Mouse (Mus musculus) neural tube, embryonic 11.5 days (tissue): ENCODE data around the gene Trpm3. TPM values are rescaled to one million over a fixed set of nuclear protein-coding genes. Genes with fewer than 3 reads are reported as not detected.

ENCODE experiments used
- ATAC-seq: fragments of 200-750 bp; cut with Nextera tagmentation; 2 replicates; pipeline ENCODE4 v1.8.0; 2017; ENCODE audit warnings: moderate number of reproducible peaks, mild to moderate bottlenecking, moderate TSS enrichment, moderate library complexity; ENCODE audit not compliant: insufficient read depth, low FRiP score, low TSS enrichment
- DNase-seq: peaks from one replicate; pipeline ENCODE4 v3.0.0-alpha.2; 2015; ENCODE audit warnings: low spot score
- H3K27ac ChIP-seq: fragments of 300-500 bp; sonication (generic); 2 replicates; pipeline ENCODE4 v1.5.1; 2014; ENCODE audit warnings: low read depth, mild to moderate bottlenecking, low read length
- H3K27me3 ChIP-seq: fragments of 300-500 bp; sonication (generic); 2 replicates; pipeline ENCODE4 v1.6.1; 2014; ENCODE audit warnings: mild to moderate bottlenecking, low read length, mixed read lengths; ENCODE audit not compliant: control insufficient read depth, insufficient read depth
- H3K36me3 ChIP-seq: fragments of 300-500 bp; sonication (generic); 2 replicates; pipeline ENCODE4 v1.6.1; 2014; ENCODE audit warnings: mild to moderate bottlenecking, low read length, moderate library complexity, mixed read lengths; ENCODE audit not compliant: control insufficient read depth, insufficient read depth
- H3K4me1 ChIP-seq: fragments of 300-500 bp; sonication (generic); 2 replicates; pipeline ENCODE4 v1.6.1; 2014; ENCODE audit warnings: low read length, mixed read lengths; ENCODE audit not compliant: control insufficient read depth, insufficient read depth
- H3K4me2 ChIP-seq: fragments of 300-500 bp; sonication (generic); 2 replicates; pipeline ENCODE4 v1.6.1; 2014; ENCODE audit warnings: low read depth, mild to moderate bottlenecking, moderate library complexity
- H3K4me3 ChIP-seq: fragments of 300-500 bp; sonication (generic); 2 replicates; pipeline ENCODE4 v1.5.1; 2014; ENCODE audit warnings: low read depth, low read length
- H3K9ac ChIP-seq: fragments of 300-500 bp; sonication (generic); 2 replicates; pipeline ENCODE4 v1.6.1; 2014; ENCODE audit warnings: mild to moderate bottlenecking, low read length
- H3K9me3 ChIP-seq: fragments of 300-500 bp; sonication (generic); 2 replicates; pipeline ENCODE4 v1.6.1; 2016; ENCODE audit warnings: low read length; ENCODE audit not compliant: control insufficient read depth
- WGBS: fragments of 180-500 bp; shearing (Covaris S2); extraction: QIAGEN DNeasy Blood & Tissue Kit; methylation state at CpG from one replicate; pipeline ENCODE4 v1.1.7; 2014; 5-methylcytosine and 5-hydroxymethylcytosine counted together
- polyA plus RNA-seq: library from polyadenylated mRNA; unstranded; fragments of >200 nt; fragmentation: Nextera tagmentation; extraction: Ambion mirVana; gene quantifications from 2 replicates; pipeline ENCODE4 v1.2.1, GENCODE M21; 2014

The Trpm3 gene
- polyA plus RNA-seq, 1 experiment from 2014 or later = 0.80 TPM

DNA sequence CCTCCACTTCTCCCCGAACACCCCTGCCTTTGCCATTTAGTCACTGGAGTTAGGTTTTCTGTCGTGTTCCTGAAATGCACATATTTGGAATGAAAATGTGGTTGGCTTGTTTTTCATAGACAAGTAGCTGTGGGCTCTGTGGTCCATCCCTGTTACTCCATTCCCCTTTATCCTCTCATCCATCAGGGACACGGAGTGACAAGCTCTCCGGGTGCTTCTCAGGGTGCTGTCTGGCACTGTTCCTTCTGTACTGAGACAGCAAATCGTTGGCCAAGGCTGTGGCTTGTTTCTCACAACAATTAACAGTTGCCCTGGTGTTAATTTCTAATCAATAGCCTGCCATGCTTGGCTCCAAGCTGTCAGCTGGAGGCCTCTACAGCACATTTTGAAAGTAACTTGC lies 838.7 kb downstream of the Trpm3 start:
- no peak overlapping the region for H3K27ac ChIP-seq
- no peak overlapping the region for H3K9ac ChIP-seq
- no peaks in the 10 kb centered on the region for H3K27me3 ChIP-seq
- H3K4me2 ChIP-seq = no peak overlapping the region
- no peak overlapping the region for H3K4me3 ChIP-seq
- no peaks in the 10 kb centered on the region for H3K36me3 ChIP-seq
- no peaks in the 10 kb centered on the region for H3K4me1 ChIP-seq
- no peak for ATAC-seq
- DNase-seq = no peak
- 79% methylated on average over 5 of the region's 5 CpGs for WGBS
- H3K9me3 ChIP-seq = no peaks in the 10 kb centered on the region

DNA sequence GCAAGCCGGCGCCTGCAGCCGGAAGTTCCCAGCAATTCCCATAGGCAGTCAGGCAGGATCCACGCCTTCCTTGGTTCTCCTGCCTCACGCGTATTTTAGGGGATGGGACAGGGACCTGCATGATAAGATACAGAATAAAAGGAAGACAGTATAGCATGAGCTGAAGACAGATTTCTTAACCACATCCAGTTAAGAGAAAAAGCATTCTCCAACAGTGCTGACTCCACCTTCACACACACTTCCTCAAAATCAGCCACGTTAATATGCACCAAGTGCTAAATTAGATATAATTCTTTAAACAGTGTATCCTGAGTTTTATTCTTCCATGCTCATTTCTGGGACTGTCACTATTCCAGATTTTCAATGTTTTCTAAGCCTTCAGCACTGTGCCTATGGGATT lies 839.9 kb downstream of the Trpm3 start:
- no peaks in the 10 kb centered on the region for H3K27me3 ChIP-seq
- H3K36me3 ChIP-seq = no peaks in the 10 kb centered on the region
- 93% methylated on average over 7 of the region's 7 CpGs for WGBS
- no peaks in the 10 kb centered on the region for H3K4me1 ChIP-seq
- no peak for DNase-seq
- H3K9ac ChIP-seq = no peak overlapping the region
- H3K4me2 ChIP-seq = no peak overlapping the region
- H3K4me3 ChIP-seq = no peak overlapping the region
- H3K9me3 ChIP-seq = no peaks in the 10 kb centered on the region
- H3K27ac ChIP-seq = no peak overlapping the region
- no peak for ATAC-seq

DNA sequence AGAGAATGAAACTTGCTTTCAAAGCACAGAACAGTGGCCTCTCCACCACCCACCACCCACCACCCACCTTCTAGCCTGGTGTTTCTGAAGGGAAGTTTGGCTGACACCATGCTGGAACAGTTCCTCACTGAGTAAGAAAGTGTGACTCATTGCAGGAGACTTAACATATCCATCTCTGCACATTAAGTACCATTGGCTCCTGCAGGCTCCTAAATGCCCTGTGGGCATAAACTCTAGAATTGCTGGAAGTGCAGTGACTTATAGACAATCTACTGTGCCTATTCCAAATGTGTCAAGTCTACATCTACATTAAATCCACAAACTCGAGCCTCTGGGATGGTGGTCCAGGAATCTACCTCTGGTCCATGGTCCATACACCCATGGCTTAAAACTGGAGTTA lies 840.3 kb downstream of the Trpm3 start:
- 73% methylated on average over 1 of the region's 1 CpGs for whole genome bisulfite sequencing
- Histone ChIP-seq H3K9me3 (no peaks in the 10 kb centered on the region), H3K36me3 (no peaks in the 10 kb centered on the region), H3K27me3 (no peaks in the 10 kb centered on the region), H3K27ac (no peak overlapping the region), H3K4me3 (no peak overlapping the region), H3K4me2 (no peak overlapping the region), H3K4me1 (no peaks in the 10 kb centered on the region), H3K9ac (no peak overlapping the region)
- ATAC-seq (no peak), DNase-seq (no peak)

DNA sequence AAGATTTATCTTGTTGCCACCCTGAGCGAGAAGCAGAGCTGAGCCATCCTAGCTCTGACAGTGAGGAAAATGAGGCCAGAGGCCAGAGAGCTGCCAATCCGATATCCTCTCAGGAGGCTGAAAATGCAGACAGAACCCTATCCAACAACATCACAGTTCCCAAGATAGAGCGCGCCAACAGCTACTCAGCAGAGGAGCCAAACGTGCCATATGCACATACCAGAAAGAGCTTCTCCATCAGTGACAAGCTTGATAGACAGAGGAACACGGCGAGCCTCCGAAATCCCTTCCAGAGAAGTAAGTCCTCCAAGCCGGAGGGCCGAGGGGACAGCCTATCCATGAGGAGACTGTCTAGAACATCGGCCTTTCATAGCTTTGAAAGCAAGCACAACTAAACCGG lies 849.1 kb downstream of the Trpm3 start:
- Histone ChIP-seq H3K27ac (no peak overlapping the region), H3K4me3 (no peak overlapping the region), H3K27me3 (no peaks in the 10 kb centered on the region), H3K4me2 (no peak overlapping the region), H3K36me3 (no peaks in the 10 kb centered on the region), H3K4me1 (no peaks in the 10 kb centered on the region), H3K9ac (no peak overlapping the region), H3K9me3 (no peaks in the 10 kb centered on the region)
- ATAC-seq (no peak), DNase-seq (no peak)
- WGBS = 93% methylated on average over 12 of the region's 12 CpGs

DNA sequence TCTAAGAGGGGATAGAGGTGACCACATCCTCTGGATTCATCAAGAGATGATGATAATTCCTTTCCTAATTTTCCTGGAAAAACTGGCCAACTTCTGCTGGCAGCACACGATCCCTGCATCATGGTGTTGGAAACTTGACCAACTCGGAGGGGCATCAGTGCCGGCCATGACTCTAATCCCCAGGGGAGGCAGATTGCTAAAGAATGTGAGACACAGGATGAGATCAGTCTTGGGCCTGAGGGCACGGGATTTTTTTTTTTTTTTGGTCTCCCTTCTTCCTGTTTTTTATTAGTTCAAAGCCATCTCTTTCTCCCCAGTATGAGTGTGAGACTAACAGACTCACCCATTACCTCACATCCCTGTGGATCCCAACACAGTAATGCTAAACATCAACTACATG lies 855.1 kb downstream of the Trpm3 start:
- no peak overlapping the region for H3K4me2 ChIP-seq
- H3K9me3 ChIP-seq = no peaks in the 10 kb centered on the region
- no peaks in the 10 kb centered on the region for H3K36me3 ChIP-seq
- no peaks in the 10 kb centered on the region for H3K4me1 ChIP-seq
- WGBS = 82% methylated on average over 4 of the region's 4 CpGs
- H3K9ac ChIP-seq = no peak overlapping the region
- no peak overlapping the region for H3K4me3 ChIP-seq
- DNase-seq (no peak), ATAC-seq (no peak)
- H3K27ac ChIP-seq = no peak overlapping the region
- H3K27me3 ChIP-seq = no peaks in the 10 kb centered on the region

DNA sequence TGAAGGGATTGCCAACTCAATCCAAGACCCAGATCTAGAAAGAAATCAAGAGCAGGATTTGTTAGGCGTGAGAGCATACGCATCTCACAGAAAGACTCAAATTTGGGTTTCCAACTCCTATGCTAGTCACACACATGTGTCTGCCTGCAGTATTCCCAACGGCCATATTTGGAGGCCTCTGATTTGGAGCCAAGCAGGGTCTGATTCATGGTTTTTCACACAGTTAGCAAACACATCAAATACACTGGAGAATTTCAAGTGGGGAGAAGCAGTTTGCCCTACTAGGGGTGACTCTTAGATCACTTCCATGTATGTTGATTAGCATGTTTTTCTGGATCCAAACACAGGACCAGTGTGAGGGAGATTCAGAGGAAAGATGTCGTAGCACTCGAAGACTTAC lies 855.7 kb downstream of the Trpm3 start:
- Histone ChIP-seq H3K4me2 (no peak overlapping the region), H3K27ac (no peak overlapping the region), H3K9me3 (no peaks in the 10 kb centered on the region), H3K4me3 (no peak overlapping the region), H3K9ac (no peak overlapping the region), H3K27me3 (no peaks in the 10 kb centered on the region), H3K36me3 (no peaks in the 10 kb centered on the region), H3K4me1 (no peaks in the 10 kb centered on the region)
- no peak for ATAC-seq
- DNase-seq = no peak
- 94% methylated on average over 5 of the region's 5 CpGs for WGBS

DNA sequence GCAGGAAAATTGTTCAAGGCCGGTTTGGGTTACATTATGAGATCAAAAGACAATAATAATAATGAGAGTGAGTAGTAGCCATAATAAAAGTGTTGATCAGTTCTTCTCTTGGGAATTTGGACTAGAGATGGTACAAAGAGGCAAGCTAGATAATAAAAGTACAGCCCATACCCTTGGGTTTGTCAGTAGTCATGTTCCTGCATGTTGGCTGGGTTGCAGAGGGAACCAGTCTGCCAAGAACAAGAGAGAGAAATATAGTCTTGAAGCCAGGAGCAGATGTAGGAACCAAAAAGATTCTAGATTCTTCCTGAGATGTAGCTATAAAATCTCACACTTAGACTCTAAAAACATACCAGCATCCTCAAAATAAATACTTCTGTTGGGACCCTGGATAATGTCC lies 861.4 kb downstream of the Trpm3 start:
- ATAC-seq (no peak), DNase-seq (no peak)
- no peak overlapping the region for H3K4me2 ChIP-seq
- no peak overlapping the region for H3K27ac ChIP-seq
- whole genome bisulfite sequencing = 85% methylated on average over 1 of the region's 1 CpGs
- H3K4me1 ChIP-seq = no peaks in the 10 kb centered on the region
- H3K9ac ChIP-seq = no peak overlapping the region
- H3K27me3 ChIP-seq = no peaks in the 10 kb centered on the region
- no peak overlapping the region for H3K4me3 ChIP-seq
- H3K36me3 ChIP-seq = no peaks in the 10 kb centered on the region
- no peaks in the 10 kb centered on the region for H3K9me3 ChIP-seq

DNA sequence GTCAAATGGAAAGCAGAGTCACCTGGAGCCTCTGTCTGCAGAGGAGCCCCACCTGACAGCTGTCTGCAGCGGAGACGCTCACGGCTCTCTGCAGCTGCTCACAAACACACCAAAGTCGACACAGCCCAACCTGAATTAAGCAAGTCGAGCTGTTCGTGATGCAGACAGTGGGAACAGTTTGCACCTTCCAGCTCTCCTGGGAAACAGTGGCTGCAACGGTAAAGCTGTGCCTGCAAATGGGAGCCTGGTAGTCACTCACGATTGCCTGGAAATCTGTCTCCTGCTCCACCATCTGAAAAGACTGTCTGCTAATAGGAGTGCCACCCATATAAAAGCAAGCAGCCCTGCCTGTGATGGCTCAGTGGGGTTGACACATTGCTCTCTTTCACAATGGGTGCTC lies 865.0 kb downstream of the Trpm3 start:
- no peaks in the 10 kb centered on the region for H3K4me1 ChIP-seq
- ATAC-seq (no peak), DNase-seq (no peak)
- H3K4me3 ChIP-seq = no peak overlapping the region
- 57% methylated on average over 8 of the region's 8 CpGs for WGBS
- H3K36me3 ChIP-seq = no peaks in the 10 kb centered on the region
- no peaks in the 10 kb centered on the region for H3K9me3 ChIP-seq
- no peak overlapping the region for H3K27ac ChIP-seq
- no peaks in the 10 kb centered on the region for H3K27me3 ChIP-seq
- H3K4me2 ChIP-seq = no peak overlapping the region
- H3K9ac ChIP-seq = no peak overlapping the region

DNA sequence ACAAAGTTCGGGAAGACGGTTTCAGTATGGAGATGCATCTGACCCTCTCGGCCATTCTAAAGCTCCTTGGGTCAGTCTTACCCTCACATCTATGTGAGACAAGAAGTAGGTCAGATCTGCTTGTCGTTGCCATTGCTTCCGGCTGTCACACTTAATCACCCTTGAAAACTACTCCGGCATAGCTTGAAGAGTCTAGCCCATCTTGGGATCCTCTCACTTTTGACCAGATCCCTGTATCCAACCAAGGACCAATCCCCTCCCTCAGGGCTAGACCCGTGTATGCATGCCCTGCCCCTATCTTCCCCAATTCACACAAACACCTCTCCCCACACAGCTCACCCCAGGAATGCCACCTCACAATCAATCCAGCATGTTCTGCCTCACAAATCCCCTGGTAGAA lies 867.0 kb downstream of the Trpm3 start:
- Histone ChIP-seq H3K27ac (no peak overlapping the region), H3K4me1 (no peaks in the 10 kb centered on the region), H3K27me3 (no peaks in the 10 kb centered on the region), H3K9ac (no peak overlapping the region), H3K36me3 (no peaks in the 10 kb centered on the region), H3K9me3 (no peaks in the 10 kb centered on the region), H3K4me3 (no peak overlapping the region), H3K4me2 (no peak overlapping the region)
- ATAC-seq = no peak
- DNase-seq = no peak
- 92% methylated on average over 7 of the region's 7 CpGs for WGBS
